Mouse (Mus musculus) bone marrow macrophage, adult 2 months (primary cell): ENCODE measurements around the gene Chrna4.

ENCODE experiments used
- CTCF ChIP-seq: IDR thresholded peaks from 2 replicates; pipeline ENCODE4 v1.5.1; 2012; ENCODE audit warnings: low read depth, mild to moderate bottlenecking, low read length, moderate library complexity
- POLR2A ChIP-seq: IDR thresholded peaks from 2 replicates; pipeline ENCODE4 v1.6.1; 2012; ENCODE audit warnings: mild to moderate bottlenecking, low read depth, low read length, borderline replicate concordance

- no peak for TF ChIP-seq CTCF
- no peak for TF ChIP-seq POLR2A
Observed at GRCm38 (mm10) chr2:181007054-181007453, 36.3 kb downstream of the Chrna4 start.
